Mouse (Mus musculus) ES-Bruce4 (cell line): ENCODE data around the gene Gm5617.

Experiments used
- CTCF ChIP-seq: IDR thresholded peaks from one replicate; pipeline ENCODE4 v1.8.1; 2011; ENCODE audit warnings: low read depth, low read length
- EP300 ChIP-seq: IDR thresholded peaks from 2 replicates; pipeline ENCODE4 v1.6.1; 2011; ENCODE audit warnings: low read depth, low read length; ENCODE audit not compliant: insufficient read depth
- POLR2A ChIP-seq: IDR thresholded peaks from one replicate; pipeline ENCODE4 v1.8.1; 2011; ENCODE audit warnings: low read length; ENCODE audit not compliant: insufficient read depth

- TF ChIP-seq CTCF, result no peak
- TF ChIP-seq POLR2A, result no peak
- no peak for TF ChIP-seq EP300
Measured at GRCm38 (mm10) chr9:48517372-48518130, 22.3 kb downstream of the Gm5617 start.
